Mouse (Mus musculus) MEL (cell line): ENCODE results near the gene Rfx1. TPM values are rescaled to one million over a fixed set of nuclear protein-coding genes. Genes with fewer than 3 reads are reported as not detected.
A peak's percentile ranks its signal among the peaks of the same experiment; 100 is the strongest.

Experiments used
- DNase-seq: peaks from one replicate; pipeline ENCODE4 v3.0.0; 2011; ENCODE audit warnings: low read depth, low spot score
- H3K27ac ChIP-seq: 2 replicates; pipeline ENCODE4 v1.5.1; 2012; ENCODE audit warnings: low read depth, mild to moderate bottlenecking, control low read depth, low read length, moderate library complexity; ENCODE audit not compliant: control insufficient read depth
- H3K27me3 ChIP-seq, 2 experiments: fragments of 150-350 bp in 1 of 2; sonication (generic) in 1 of 2; 2 replicates each; pipeline ENCODE4 v1.6.1; 2012; ENCODE audit warnings: low read length in 2 of 2, mild to moderate bottlenecking in 2 of 2, improper control_type of control experiment in 1 of 2, moderate library complexity in 1 of 2; ENCODE audit not compliant: insufficient read depth in 2 of 2, control insufficient read depth in 1 of 2
- H3K36me3 ChIP-seq, 2 experiments: 2 replicates each; pipeline ENCODE4 v1.6.1; 2012 to 2014; ENCODE audit warnings: low read length in 2 of 2, improper control_type of control experiment in 1 of 2, inconsistent platforms in 1 of 2, mild to moderate bottlenecking in 1 of 2; ENCODE audit not compliant: insufficient read depth in 2 of 2, control insufficient read depth in 1 of 2
- H3K4me1 ChIP-seq, 2 experiments: fragments of 150-350 bp in 1 of 2; sonication (generic) in 1 of 2; 2 replicates each; pipeline ENCODE4 v1.6.1; 2012; ENCODE audit warnings: low read length in 2 of 2, improper control_type of control experiment in 1 of 2, mild to moderate bottlenecking in 1 of 2; ENCODE audit not compliant: insufficient read depth in 2 of 2, control insufficient read depth in 1 of 2
- H3K4me3 ChIP-seq, 2 experiments: fragments of 150-350 bp in 1 of 2; sonication (generic) in 1 of 2; 2 replicates each; pipeline ENCODE4 v1.5.1; 2012; ENCODE audit warnings: low read depth in 2 of 2, low read length in 2 of 2, mild to moderate bottlenecking in 2 of 2, moderate library complexity in 2 of 2, control low read depth in 1 of 2, improper control_type of control experiment in 1 of 2; ENCODE audit not compliant: control insufficient read depth in 1 of 2, insufficient read depth in 1 of 2
- H3K79me2 ChIP-seq: 2 replicates; pipeline ENCODE4 v1.6.1; 2012; ENCODE audit warnings: mild to moderate bottlenecking, low read length, moderate library complexity; ENCODE audit not compliant: control insufficient read depth, poor library complexity, insufficient read depth
- H3K9ac ChIP-seq: 2 replicates; pipeline ENCODE4 v1.6.1; 2012; ENCODE audit warnings: low read depth, mild to moderate bottlenecking, control low read depth, low read length, moderate library complexity; ENCODE audit not compliant: control insufficient read depth, poor library complexity, severe bottlenecking
- H3K9me3 ChIP-seq: fragments of 150-350 bp; sonication (generic); replicated peaks from 2 replicates; pipeline ENCODE4 v1.6.1; 2012; ENCODE audit warnings: mild to moderate bottlenecking, low read length, improper control_type of control experiment, moderate library complexity; ENCODE audit not compliant: insufficient read depth
- BHLHE40 ChIP-seq: IDR thresholded peaks from 2 replicates; pipeline ENCODE4 v1.6.1; 2012; ENCODE audit warnings: low read depth, mild to moderate bottlenecking, inconsistent platforms, low read length, improper control_type of control experiment, borderline replicate concordance
- CTCF ChIP-seq, 3 experiments: IDR thresholded peaks in 2 of 3; conservative IDR thresholded peaks in 1 of 3; 2 replicates each; pipeline ENCODE4 v1.5.1; 2011 to 2012; ENCODE audit warnings: low read length in 3 of 3, low read depth in 2 of 3, mild to moderate bottlenecking in 2 of 3, improper control_type of control experiment in 1 of 3, inconsistent platforms in 1 of 3, mixed read lengths in 1 of 3, moderate library complexity in 1 of 3; ENCODE audit not compliant: control insufficient read depth in 1 of 3, insufficient read depth in 1 of 3, poor library complexity in 1 of 3, severe bottlenecking in 1 of 3
- ETS1 ChIP-seq: IDR thresholded peaks from 2 replicates; pipeline ENCODE4 v1.6.1; 2012; ENCODE audit warnings: low read depth, mild to moderate bottlenecking, inconsistent platforms, low read length, improper control_type of control experiment, moderate library complexity
- GABPA ChIP-seq: IDR thresholded peaks from 2 replicates; pipeline ENCODE4 v1.6.1; 2012; ENCODE audit warnings: low read depth, mild to moderate bottlenecking, inconsistent platforms, low read length, improper control_type of control experiment, moderate library complexity
- GATA1 ChIP-seq: IDR thresholded peaks from 2 replicates; pipeline ENCODE4 v1.6.1; 2011; ENCODE audit warnings: low read depth, low read length, improper control_type of control experiment
- JUND ChIP-seq: IDR thresholded peaks from 2 replicates; pipeline ENCODE4 v1.6.1; 2011; ENCODE audit warnings: low read depth, mild to moderate bottlenecking, improper control_type of control experiment, low read length
- MAFK ChIP-seq: IDR thresholded peaks from 2 replicates; pipeline ENCODE4 v1.6.1; 2011; ENCODE audit warnings: low read depth, mild to moderate bottlenecking, low read length, improper control_type of control experiment, borderline replicate concordance
- MAZ ChIP-seq: IDR thresholded peaks from 2 replicates; pipeline ENCODE4 v1.6.1; 2012; ENCODE audit warnings: low read depth, mild to moderate bottlenecking, inconsistent platforms, low read length, improper control_type of control experiment
- MXI1 ChIP-seq: IDR thresholded peaks from 2 replicates; pipeline ENCODE4 v1.6.1; 2011; ENCODE audit warnings: mild to moderate bottlenecking, low read depth, low read length, improper control_type of control experiment
- MYC ChIP-seq: IDR thresholded peaks from 2 replicates; pipeline ENCODE4 v1.6.1; 2011; ENCODE audit warnings: low read depth, mild to moderate bottlenecking, low read length, improper control_type of control experiment, moderate library complexity
- POLR2A ChIP-seq, 2 experiments: IDR thresholded peaks; 2 replicates each; pipeline ENCODE4 v1.6.1; 2011 to 2012; ENCODE audit warnings: low read length in 2 of 2, mild to moderate bottlenecking in 2 of 2, control low read depth in 1 of 2, improper control_type of control experiment in 1 of 2, low read depth in 1 of 2, moderate library complexity in 1 of 2; ENCODE audit not compliant: control insufficient read depth in 1 of 2, insufficient read depth in 1 of 2, poor library complexity in 1 of 2
- POLR2AphosphoS2 ChIP-seq: IDR thresholded peaks from 2 replicates; pipeline ENCODE4 v1.6.1; 2011; ENCODE audit warnings: low read length, improper control_type of control experiment
- RAD21 ChIP-seq: IDR thresholded peaks from 2 replicates; pipeline ENCODE4 v1.6.1; 2011; ENCODE audit warnings: mild to moderate bottlenecking, low read depth, low read length, improper control_type of control experiment
- TBP ChIP-seq: IDR thresholded peaks from 2 replicates; pipeline ENCODE4 v1.8.0; 2011; ENCODE audit warnings: low read depth, low read length, improper control_type of control experiment
- TCF12 ChIP-seq: IDR thresholded peaks from 2 replicates; pipeline ENCODE4 v1.6.1; 2014; ENCODE audit warnings: low read depth, mild to moderate bottlenecking, inconsistent platforms, low read length, improper control_type of control experiment, moderate library complexity
- UBTF ChIP-seq: IDR thresholded peaks from 2 replicates; pipeline ENCODE4 v1.6.1; 2012; ENCODE audit warnings: low read depth, mild to moderate bottlenecking, inconsistent platforms, low read length, improper control_type of control experiment, moderate library complexity, borderline replicate concordance; ENCODE audit not compliant: insufficient read depth
- USF1 ChIP-seq: IDR thresholded peaks from 2 replicates; pipeline ENCODE4 v1.6.1; 2014; ENCODE audit warnings: low read depth, mild to moderate bottlenecking, inconsistent platforms, low read length, improper control_type of control experiment, moderate library complexity
- ZKSCAN1 ChIP-seq: IDR thresholded peaks from 2 replicates; pipeline ENCODE4 v1.6.1; 2012; ENCODE audit warnings: low read depth, mild to moderate bottlenecking, inconsistent platforms, low read length, improper control_type of control experiment, moderate library complexity
- ZMIZ1 ChIP-seq: IDR thresholded peaks from 2 replicates; pipeline ENCODE4 v1.6.1; 2012; ENCODE audit warnings: low read depth, mild to moderate bottlenecking, inconsistent platforms, low read length, improper control_type of control experiment, moderate library complexity
- ZNF384 ChIP-seq: IDR thresholded peaks from 2 replicates; pipeline ENCODE4 v1.6.1; 2012; ENCODE audit warnings: low read depth, mild to moderate bottlenecking, inconsistent platforms, low read length, improper control_type of control experiment
- polyA plus RNA-seq, 2 experiments: library from polyadenylated mRNA; stranded (reverse) in 1 of 2; unstranded in 1 of 2; fragments of >175 nt in 1 of 2; fragments of >200 nt in 1 of 2; gene quantifications; 2 replicates each; pipeline versions ENCODE4 v1.2.1 to v1.2.4; 2012; ENCODE audit warnings: low replicate concordance in 2 of 2, low read depth in 1 of 2; ENCODE audit not compliant: insufficient read length in 2 of 2, insufficient read depth in 1 of 2, missing spikeins in 1 of 2
- total RNA-seq: library from RNA; depleted of rRNA; stranded (reverse); fragments of 300-350 nt; gene quantifications from 2 replicates; pipeline ENCODE4 v1.2.3, GENCODE M21; 2012

The Rfx1 gene
- total and polyA plus RNA-seq, 3 experiments = 3.9 to 10.4 TPM; not detected in 1

DNA sequence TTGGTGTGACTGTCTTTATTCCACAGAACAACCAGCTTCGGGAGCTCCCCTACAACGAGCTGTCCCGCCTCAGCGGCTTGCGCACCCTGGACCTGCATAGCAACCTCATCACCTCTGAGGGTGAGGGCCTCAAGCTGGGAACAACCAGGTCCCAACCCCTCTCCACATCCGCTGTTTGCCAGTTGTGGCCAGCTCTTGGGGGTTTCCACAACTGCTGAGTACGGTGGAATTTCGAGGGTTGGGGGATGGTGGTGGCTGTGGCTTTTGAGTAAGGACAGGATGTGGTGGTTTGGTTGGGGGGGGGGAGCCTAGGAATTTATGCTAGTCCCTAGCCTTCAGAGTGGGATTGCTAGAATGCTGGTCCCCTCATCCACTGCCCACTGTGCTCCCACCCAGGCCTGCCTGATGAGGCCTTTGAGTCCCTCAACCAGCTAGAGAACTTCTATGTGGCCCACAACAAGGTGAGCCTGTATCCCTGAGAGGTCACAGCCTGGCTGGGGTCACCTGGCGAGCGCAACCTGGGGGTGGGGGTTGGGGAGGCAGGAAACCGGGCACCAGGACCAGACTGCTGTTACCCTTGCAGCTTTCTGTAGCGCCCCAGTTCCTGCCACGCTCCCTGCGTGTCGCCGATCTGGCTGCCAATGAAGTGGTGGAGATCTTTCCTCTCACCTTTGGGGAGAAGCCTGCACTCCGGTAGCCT is 60.7 kb downstream of the Rfx1 start:
- no peaks in the 10 kb centered on the region for H3K79me2 ChIP-seq
- no peak overlapping the region for H3K4me3 ChIP-seq
- H3K27me3 ChIP-seq = no peaks in the 10 kb centered on the region
- no peak for DNase-seq
- H3K9ac ChIP-seq = no peak overlapping the region
- no peaks in the 10 kb centered on the region for H3K9me3 ChIP-seq
- H3K27ac ChIP-seq = no peak overlapping the region
- no peak for TF ChIP-seq MYC
- TF ChIP-seq MAZ = no peak
- no peak for TF ChIP-seq CTCF (IDR thresholded peaks at IDR 0.05 in 2 of 3, conservative IDR thresholded peaks at IDR 0.05 in 1 of 3; ENCODE audit: control insufficient read depth in 1 of 3, insufficient read depth in 1 of 3, low read depth in 2 of 3, low read length in 3 of 3, poor library complexity in 1 of 3, severe bottlenecking in 1 of 3)
- no peak for TF ChIP-seq ZNF384
- TF ChIP-seq ZKSCAN1 = no peak
- TF ChIP-seq POLR2AphosphoS2 = no peak
- TF ChIP-seq GATA1 = no peak
- TF ChIP-seq BHLHE40 = no peak
- no peak for TF ChIP-seq UBTF
- TF ChIP-seq MXI1 = no peak
- no peak for TF ChIP-seq USF1
- TF ChIP-seq TCF12 = no peak
- TF ChIP-seq GABPA = no peak
- no peak for TF ChIP-seq MAFK
- TF ChIP-seq ETS1 = no peak
- no peak for TF ChIP-seq ZMIZ1
- TF ChIP-seq JUND = no peak
- no peak for TF ChIP-seq POLR2A (IDR thresholded peaks at IDR 0.05; ENCODE audit: control insufficient read depth in 1 of 2, insufficient read depth in 1 of 2, low read depth in 1 of 2, low read length in 2 of 2, poor library complexity in 1 of 2)
- no peak for TF ChIP-seq TBP
- TF ChIP-seq, all 39 proteins: peak for 0
- Histone ChIP-seq H3K36me3 (no peaks in the 10 kb centered on the region), H3K4me1 (peaks cover 0 to 7% of the 10 kb centered on the region in 2 experiments; a peak in 1 of 4 replicates)

GRCm38 (mm10) chr8:84128277-84128676 is 61.6 kb downstream of the Rfx1 start:
- DNase-seq = no peak
- Histone ChIP-seq H3K9ac (no peak overlapping the region), H3K4me3 (no peak overlapping the region)
- no peak for TF ChIP-seq MAFK
- TF ChIP-seq RAD21 = peak; percentile 5
- TF ChIP-seq, all 39 proteins: peak for 1
- no peak overlapping the region for H3K27ac ChIP-seq
- H3K9me3 ChIP-seq = no peaks in the 10 kb centered on the region
- H3K4me1 ChIP-seq = peaks cover 0 to 7% of the 10 kb centered on the region in 2 experiments; a peak in 1 of 4 replicates
- H3K79me2 ChIP-seq = no peaks in the 10 kb centered on the region
- no peaks in the 10 kb centered on the region for H3K36me3 ChIP-seq
- no peaks in the 10 kb centered on the region for H3K27me3 ChIP-seq
